Mouse (Mus musculus) megakaryocyte-erythroid progenitor cell, adult 5 weeks (primary cell): ENCODE measurements around the gene Clasrp. TPM values are rescaled to one million over a fixed set of nuclear protein-coding genes. Genes with fewer than 3 reads are reported as not detected.

Experiments
- polyA plus RNA-seq: library from polyadenylated mRNA; stranded (reverse); fragments of >175 nt; gene quantifications from 2 replicates; pipeline ENCODE4 v1.2.3, GENCODE M21; 2012

Gene Clasrp
- 150 and 199 TPM in 2 replicates for polyA plus RNA-seq

DNA sequence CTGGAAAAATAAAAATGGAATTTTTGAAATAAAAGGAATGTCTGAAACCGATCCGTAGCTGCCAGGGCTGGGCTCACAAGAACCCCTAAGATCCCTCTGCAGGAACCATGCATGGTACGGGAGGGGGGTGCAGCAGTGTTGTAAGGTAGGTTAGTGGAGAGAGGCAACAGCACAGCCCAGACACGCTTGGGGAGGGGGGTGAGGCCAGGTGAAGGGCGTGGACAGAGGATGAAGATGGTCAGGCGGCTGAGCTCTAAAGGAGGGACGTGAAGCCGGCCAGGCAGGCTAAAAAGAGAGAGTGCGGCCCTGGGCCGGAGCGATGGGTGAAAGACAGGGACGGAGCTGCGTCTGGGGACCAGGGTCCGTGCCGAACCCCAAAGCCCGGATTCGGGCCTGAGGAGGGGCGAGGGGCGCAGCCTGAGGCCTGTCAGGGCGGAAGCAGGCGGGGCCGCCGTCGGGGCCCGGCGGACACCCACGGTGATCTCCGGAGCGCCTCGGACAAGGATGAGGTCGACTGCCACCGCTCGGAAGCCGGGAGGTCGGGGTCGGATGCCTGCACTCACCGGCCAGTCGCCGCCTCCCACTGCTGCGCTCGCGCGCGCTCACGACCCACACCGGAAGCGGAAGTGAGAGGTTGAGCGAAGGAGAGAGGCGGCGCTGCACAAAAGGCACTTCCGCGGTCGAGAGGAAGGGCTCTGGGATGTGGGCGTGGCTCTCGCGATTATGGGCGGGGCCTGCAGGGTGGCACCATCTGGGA, at the start of gene Clasrp:
Gene Clasrp (minus strand): TSS at position 638 of the 757 bp plus-strand sequence.

DNA sequence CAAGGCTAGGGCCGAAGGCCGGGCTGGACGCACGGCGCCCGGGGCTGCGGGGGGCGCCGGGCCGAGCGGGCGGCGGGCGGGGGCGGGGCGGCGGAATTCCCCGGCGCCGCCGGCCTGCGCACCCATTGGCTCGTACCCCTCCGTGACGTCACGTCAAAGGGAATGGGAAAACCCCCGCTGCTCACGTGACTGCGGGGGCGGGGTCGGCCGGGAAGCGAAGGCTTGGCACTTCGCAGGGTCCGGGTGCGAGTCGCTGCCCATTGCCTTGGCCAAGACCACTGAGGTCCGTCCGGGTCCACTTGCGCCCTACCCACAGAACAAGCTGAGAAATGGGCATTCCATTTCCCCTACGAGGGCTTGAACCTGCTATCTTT, 25.1 kb upstream of the Clasrp start, which contains the start of gene Relb:
Gene Relb (minus strand): TSS at position 78 of the 374 bp plus-strand sequence.

GRCm38 (mm10) chr7:19577141-19577852, 27.0 kb downstream of the Clasrp start, which contains the start of the genes Zfp296 and Gemin7:
Gene Zfp296, plus strand, starts transcription at chr7:19577287.
Gene Gemin7, minus strand, starts transcription at chr7:19577595.

DNA sequence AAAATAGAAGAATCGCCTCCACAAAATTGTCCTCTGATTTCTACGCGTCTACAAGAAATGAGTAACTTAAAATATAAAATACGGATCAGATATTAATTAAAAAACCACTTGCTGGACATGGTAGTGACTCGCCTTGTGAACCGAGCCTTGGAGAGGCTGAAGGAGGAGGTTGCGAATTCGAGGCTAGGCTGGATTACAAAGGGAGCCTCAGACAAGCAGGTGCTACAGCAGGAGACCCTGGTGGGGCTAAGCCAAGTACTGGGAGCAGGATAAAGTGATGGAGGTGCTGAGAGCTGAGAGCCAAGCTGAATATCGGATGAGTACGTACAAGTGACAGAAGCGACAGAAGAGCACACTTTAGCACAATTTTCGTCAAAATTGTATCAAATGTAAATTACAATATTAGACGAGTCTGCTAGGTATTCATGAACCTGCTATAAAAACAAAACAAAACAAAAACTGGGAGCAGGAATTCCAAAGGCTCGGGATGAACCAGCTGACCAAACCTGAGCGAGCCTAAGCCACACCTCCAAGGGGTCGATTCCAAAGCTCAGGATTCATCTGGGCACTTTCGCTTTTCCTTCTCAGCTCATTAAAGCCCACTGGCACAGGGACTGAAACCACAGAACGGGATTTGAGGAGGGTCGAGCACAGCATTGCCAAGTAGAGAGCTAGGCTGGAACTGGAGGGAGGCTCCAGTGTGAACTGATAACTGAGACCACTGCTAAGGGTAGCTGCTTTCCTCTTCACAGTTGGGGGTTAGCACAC, 41.5 kb downstream of the Clasrp start, which contains the start of gene Ppp1r37:
Gene Ppp1r37 (minus strand): TSS at position 434 of the 768 bp plus-strand sequence.

Other genes starting within 250 kb of the Clasrp start
- gene Cd3eap, start 245.0 kb downstream of the Clasrp start, polyA plus RNA-seq = 27.5 and 29.4 TPM in 2 replicates
- gene Ppp1r13l, start 244.7 kb downstream of the Clasrp start, polyA plus RNA-seq = 25.2 and 26.0 TPM in 2 replicates
- gene Ercc2, start 222.5 kb downstream of the Clasrp start, polyA plus RNA-seq = 53.5 and 65.8 TPM in 2 replicates
- gene Klc3, start 200.4 kb downstream of the Clasrp start, polyA plus RNA-seq = 0.63 and 0.65 TPM in 2 replicates
- gene Ckm, start 199.7 kb downstream of the Clasrp start, polyA plus RNA-seq = 3.2 and 3.9 TPM in 2 replicates
- 76.5 and 81.2 TPM in 2 replicates for gene Mark4, start 145.7 kb downstream of the Clasrp start, polyA plus RNA-seq
- gene Exoc3l2, start 141.2 kb downstream of the Clasrp start, polyA plus RNA-seq = 8.3 and 12.5 TPM in 2 replicates
- 5.2 and 5.9 TPM in 2 replicates for gene Bloc1s3, start 96.1 kb downstream of the Clasrp start, polyA plus RNA-seq
- 181 and 197 TPM in 2 replicates for gene Trappc6a, start 96.1 kb downstream of the Clasrp start, polyA plus RNA-seq
- 0.23 and 0.40 TPM in 2 replicates for gene Nkpd1, start 86.6 kb downstream of the Clasrp start, polyA plus RNA-seq
- gene Ppp1r37, start 41.4 kb downstream of the Clasrp start, polyA plus RNA-seq = 109 and 133 TPM in 2 replicates
- gene Zfp296, start 27.2 kb downstream of the Clasrp start, polyA plus RNA-seq = 28.5 and 30.1 TPM in 2 replicates
- 60.2 and 61.0 TPM in 2 replicates for gene Gemin7, start 26.9 kb downstream of the Clasrp start, polyA plus RNA-seq
- gene Relb, start 25.0 kb upstream of the Clasrp start, polyA plus RNA-seq = 15.2 and 16.3 TPM in 2 replicates
- gene Clptm1, start 60.5 kb upstream of the Clasrp start, polyA plus RNA-seq = 108 and 122 TPM in 2 replicates
- 1.3 and 1.8 TPM in 2 replicates for gene Apoc2, start 73.5 kb upstream of the Clasrp start, polyA plus RNA-seq
- gene Gm44805, start 76.9 kb upstream of the Clasrp start, polyA plus RNA-seq = not detected in 2 replicates
- gene Apoc4, start 77.0 kb upstream of the Clasrp start, polyA plus RNA-seq = not detected in 2 replicates
- 3.4 and 3.7 TPM in 2 replicates for gene Apoc1, start 88.2 kb upstream of the Clasrp start, polyA plus RNA-seq
- 667 and 1,153 TPM in 2 replicates for gene Apoe, start 94.7 kb upstream of the Clasrp start, polyA plus RNA-seq
- gene Tomm40, start 111.0 kb upstream of the Clasrp start, polyA plus RNA-seq = 221 and 229 TPM in 2 replicates
- gene Nectin2, start 146.0 kb upstream of the Clasrp start, polyA plus RNA-seq = 3.4 and 5.9 TPM in 2 replicates
- 0.26 and 0.36 TPM in 2 replicates for gene Bcam, start 166.5 kb upstream of the Clasrp start, polyA plus RNA-seq
- gene Cblc, start 192.3 kb upstream of the Clasrp start, polyA plus RNA-seq = not detected in 2 replicates
- 61.6 and 97.1 TPM in 2 replicates for gene Bcl3, start 218.3 kb upstream of the Clasrp start, polyA plus RNA-seq
- not detected in 2 replicates for gene Gm19345, start 247.5 kb upstream of the Clasrp start, polyA plus RNA-seq